Mouse (Mus musculus) mouse trophoblast stem cell (cell line): ENCODE data around the gene Parp12.

ENCODE experiments used
- in situ Hi-C, 2 experiments: fragments of 300-500 bp; cut with MseI, MboI; formaldehyde crosslinking; loops; 2 replicates in 1 of 2; 3 replicates in 1 of 2; pipeline ENCODE4 v1.15.1; 2025

Parp12 gene

GRCm38 (mm10) chr6:39117584-39118455 lies at the start of gene Parp12:
Gene Parp12 (minus strand): TSS chr6:39118349.
- in situ Hi-C loops = no loop called here

DNA sequence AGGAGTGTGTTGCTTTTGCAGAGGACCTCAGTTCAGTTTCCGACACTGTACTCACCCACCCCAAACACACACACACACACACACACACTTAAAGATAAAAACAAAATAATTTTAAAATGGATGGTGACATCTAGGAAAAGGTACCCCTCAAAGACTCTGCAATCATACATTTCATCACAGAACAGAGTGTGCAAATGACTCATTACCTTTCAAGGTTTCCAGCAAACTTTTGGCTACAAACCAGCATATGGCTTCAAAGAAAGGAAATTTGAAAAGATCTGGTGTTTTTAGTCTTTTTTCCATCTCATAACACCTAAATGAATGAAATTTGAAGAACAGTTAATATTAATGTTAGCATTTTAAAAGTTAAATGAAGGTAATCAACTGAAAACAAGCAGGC lies 46.7 kb upstream of the Parp12 start:
- in situ Hi-C loops = no loop called here

DNA sequence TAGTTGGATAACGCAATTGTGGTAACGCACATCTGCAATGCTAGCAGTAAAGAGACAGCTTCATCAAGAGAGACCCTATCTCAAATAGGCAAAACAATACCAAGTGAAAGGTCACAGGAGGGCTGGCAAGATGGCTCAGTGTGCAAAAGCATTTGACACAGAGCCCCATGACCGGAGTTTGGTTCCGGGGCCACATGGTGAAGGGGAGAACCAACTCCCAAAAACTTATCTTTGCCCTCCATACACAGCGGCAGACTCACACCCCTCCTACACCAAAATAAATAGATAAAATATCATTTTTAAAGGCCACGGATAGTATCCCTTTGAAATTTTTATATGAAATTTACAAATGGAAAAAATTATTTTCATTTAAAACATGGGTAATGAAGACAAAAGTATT lies 43.8 kb upstream of the Parp12 start:
- in situ Hi-C loops = no loop called here

DNA sequence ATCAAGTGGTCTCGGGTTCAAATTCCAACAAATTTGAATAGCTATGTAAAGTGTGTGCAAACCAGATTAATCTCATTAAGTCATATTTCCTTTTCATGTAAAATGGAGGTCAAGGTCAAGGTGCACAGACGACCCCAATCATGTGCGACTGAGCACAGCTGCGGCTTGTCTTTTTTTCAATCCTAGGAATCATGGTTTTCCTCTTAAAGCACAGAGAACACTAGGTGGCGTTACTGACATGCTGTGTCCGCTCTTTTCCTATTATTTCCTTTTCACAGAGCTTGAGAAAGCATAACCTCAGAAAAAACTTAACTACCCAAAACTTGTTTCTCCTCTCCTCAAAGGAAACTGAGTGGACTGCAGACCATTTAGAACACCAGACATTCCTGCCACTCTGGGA lies 27.9 kb upstream of the Parp12 start:
- in situ Hi-C loops = no loop called here

DNA sequence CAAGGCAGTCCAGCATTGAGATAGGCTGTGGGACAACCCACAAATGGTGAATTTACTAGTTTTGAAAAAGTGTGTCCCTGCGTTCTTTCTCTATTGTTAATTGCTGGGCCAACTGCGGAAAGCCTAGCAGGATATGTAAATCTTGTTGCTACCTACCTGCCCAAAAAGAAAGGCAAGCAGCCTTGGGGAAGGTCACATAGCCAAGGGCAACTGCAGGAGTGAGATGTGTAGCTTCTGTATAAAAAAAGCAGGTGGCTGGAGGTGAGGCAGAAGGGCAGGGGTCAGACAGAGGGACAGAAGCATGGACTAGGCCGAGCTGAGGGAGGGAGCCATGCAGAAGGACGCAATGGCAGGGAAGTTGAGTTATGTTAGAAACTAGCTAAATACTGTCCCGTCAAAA lies 14.4 kb upstream of the Parp12 start:
- in situ Hi-C loops = no loop called here

DNA sequence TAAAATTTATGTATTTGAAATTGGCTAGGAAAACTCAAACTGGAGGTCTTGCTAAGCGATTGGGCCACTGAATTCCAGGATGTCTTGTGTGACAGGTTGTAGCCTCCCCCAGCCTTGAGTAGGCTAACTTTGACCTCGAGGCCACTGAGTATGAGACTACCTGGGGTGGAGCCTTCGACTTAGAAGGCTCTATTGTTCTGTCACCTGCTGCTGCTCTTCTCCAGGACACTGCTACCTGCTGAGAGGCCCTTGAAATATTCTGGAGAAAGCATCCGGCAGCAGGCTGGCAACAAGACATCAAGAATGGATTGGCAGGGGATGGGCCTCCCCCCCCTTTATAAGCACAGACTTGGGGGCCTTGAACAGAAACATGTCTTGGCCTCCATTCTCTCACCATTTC lies 13.3 kb upstream of the Parp12 start:
- in situ Hi-C loops = no loop called here

GRCm38 (mm10) chr6:39124719-39125118 lies 6.6 kb upstream of the Parp12 start:
- in situ Hi-C loops = no loop called here

DNA sequence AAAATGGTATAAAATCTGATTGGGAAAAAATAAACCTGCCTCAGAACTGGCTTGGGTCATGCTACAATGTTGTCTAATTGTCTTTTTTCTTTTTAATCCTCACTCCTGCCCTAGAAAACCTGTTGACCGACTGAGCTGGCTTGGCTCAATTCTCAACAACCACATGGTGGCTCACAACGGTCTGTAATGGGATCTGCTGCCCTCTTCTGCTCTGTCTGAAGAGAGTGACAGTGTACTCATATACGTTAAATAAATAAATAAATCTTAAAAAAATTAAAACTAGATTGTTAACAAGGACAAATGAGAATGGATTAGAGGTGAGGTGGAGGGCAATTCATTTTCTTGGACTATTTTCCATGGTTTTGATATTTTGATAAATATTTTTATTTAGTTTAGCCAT lies 2.5 kb upstream of the Parp12 start:
- in situ Hi-C loops = no loop called here

DNA sequence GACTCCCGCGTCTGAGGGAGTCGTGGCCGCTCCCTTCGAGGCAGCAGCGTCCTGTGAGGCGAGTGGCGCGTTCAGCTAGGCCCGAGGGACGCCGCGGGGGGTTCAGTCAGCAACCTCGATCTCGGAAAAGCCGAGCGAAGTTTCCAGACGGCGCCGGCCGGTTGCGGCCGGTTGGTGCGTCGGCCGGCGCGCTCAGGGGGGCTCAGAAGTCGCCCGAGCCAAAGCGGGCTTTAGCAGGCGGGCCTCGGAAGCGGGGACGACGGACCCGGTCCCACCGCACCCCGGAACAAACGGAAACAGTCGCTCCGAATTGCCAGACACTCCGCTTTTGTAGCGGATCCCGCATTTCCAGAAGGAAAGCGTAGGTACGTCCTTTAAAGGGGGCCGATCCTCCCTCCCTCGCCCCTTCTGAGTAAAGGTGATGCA lies 320 bp upstream of the Parp12 start:
- in situ Hi-C loops = no loop called here

- in situ Hi-C loops = no loop called here
These were observed 2.7 kb downstream of the Parp12 start for GRCm38 (mm10) chr6:39115438-39115837.

- in situ Hi-C loops = no loop called here
These were observed 5.0 kb downstream of the Parp12 start for GRCm38 (mm10) chr6:39113141-39113540.

GRCm38 (mm10) chr6:39112701-39113100 lies 5.4 kb downstream of the Parp12 start:
- in situ Hi-C loops = no loop called here

DNA sequence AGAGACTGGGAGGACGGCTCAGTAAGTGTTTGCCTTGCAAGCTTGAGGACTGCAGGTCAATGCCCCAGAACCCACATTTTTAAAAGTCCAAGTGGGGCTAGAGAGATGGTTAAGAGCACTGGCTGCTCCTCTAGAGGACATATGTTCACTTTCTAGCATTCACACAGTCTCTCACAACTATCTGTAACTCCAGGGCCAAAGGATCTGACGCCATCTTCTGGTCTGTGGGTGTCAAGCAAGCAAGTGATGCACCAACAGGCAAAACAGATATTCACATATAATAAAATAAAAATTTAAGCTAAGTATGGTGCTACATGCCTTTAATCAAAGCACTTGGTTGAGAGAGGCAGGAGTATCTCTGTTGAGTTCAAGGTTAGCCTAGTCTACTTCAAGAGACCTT lies 11.3 kb downstream of the Parp12 start:
- in situ Hi-C loops = no loop called here

GRCm38 (mm10) chr6:39104631-39105030 lies 13.5 kb downstream of the Parp12 start:
- in situ Hi-C loops = no loop called here

DNA sequence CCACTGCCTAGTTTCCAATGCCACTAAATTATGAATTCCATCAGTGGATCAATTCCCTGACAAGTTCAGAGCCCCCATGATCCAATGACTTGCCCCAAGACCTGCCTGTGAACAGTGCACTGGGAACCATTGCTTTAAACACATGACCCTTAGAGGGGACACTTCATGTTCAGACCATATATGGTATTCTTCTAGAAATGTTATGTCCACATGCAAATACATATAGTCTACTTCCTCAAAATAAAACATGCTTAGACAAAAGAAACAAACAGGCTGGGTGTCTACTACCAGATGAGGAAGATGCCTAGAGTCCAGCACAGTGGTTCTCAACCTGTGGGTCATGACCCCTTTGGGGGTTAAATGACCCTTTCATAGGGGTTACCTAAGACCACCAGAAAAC lies 41.7 kb downstream of the Parp12 start:
- in situ Hi-C loops = no loop called here

- in situ Hi-C loops = no loop called here
These were observed 44.0 kb downstream of the Parp12 start for GRCm38 (mm10) chr6:39074186-39074585.

DNA sequence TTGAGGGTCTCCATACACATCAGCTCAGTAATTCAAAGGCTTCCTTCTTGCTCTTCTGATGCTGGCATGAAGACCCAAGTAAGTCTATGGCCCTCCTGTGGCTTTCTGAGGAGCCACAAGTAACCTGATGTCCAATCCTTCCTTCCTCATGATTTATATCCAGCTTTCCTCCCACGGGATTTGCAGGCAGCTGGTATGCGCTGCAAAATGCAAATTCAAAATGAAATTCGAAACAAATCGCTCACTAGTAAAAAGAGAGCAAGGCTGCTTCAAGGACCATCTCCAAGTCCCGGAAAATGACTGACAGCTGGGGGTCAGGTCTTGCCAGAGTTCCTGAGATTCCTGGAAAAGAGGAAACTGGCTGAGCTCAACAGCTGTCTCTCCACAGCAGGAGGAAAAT lies 45.5 kb downstream of the Parp12 start:
- in situ Hi-C loops = no loop called here

DNA sequence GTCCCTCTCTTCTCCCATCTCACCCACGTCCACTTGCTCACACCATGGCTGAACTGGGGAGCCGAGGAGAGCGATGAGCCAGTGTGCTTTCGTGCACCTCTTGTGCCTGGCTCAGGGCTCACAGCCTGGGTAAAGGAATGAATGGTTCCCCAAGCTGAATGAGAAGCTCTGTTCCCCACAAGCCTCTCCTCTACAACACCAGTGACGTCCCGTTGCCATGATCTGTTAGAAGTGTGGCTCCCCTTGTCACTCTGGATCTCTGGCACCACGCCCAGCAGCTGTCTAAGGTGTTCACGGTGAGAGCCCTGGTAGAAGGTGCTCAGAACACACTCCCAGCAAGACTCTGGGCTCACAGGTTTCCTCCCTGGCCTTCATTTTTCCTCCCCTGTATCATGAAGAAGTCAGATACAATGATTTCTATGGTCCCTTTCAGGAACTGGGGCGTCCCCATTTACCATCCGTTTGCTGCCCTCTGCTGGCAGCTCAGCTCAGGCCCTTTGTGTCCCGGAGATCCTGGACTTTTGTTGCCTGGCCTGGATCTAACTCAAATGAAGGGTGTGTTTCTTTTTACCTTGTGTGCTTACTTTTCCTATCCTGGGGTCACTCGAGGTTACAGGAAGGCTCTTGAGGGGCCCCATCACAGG lies 51.1 kb downstream of the Parp12 start:
- in situ Hi-C loops = no loop called here

DNA sequence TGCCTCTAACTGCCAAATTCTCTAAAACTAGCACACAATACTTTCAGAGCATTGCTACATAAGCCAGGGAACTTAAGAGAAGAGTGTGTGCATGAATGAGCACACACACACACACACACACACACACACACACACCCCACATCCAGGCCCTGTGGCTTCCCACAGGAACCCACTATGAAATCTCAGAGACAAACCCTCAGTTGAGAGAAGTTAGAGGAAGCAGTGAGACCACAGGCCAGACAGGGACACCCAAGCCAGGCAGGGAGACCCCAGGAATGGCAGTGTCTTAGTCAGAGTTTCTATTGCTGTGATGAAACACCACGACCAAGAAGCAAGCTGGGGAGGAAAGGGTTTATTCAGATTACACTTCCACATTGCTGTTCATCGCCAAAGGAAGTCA lies 54.6 kb downstream of the Parp12 start:
- in situ Hi-C loops = no loop called here

GRCm38 (mm10) chr6:39061180-39061579 lies 57.0 kb downstream of the Parp12 start:
- in situ Hi-C loops = no loop called here

- in situ Hi-C loops = no loop called here
These were observed 58.3 kb downstream of the Parp12 start for GRCm38 (mm10) chr6:39059547-39060497.

DNA sequence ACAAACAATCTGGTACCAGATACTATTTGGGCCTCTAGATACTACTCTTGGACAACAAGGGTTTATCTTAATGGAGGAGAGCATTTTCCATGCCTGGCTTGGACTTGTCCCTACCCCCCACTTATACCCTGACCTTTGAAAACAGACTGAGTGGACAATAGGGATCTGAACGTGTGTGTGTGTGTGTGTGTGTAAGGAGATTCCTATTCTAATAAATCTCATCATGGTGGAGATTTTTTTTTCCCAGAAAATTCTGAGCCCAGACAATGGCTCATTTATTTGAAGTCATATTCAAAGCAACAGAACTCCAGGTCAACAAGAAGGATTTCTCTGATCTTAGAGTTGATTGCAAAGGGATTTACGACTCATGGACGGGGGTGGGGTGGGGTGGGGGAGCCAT lies 59.2 kb downstream of the Parp12 start:
- in situ Hi-C loops = no loop called here
